Mouse (Mus musculus) heart, postnatal 0 days (tissue): ENCODE results near the gene Syngr1.

Source experiments
- CTCF ChIP-seq: IDR thresholded peaks from 2 replicates; pipeline ENCODE4 v1.5.1; 2016; ENCODE audit warnings: antibody characterized with exemption, control low read depth, low read depth
- EP300 ChIP-seq: IDR thresholded peaks from 2 replicates; pipeline ENCODE4 v1.6.1; 2016; ENCODE audit warnings: antibody characterized with exemption, low read depth

- TF ChIP-seq CTCF: no peak
- no peak for TF ChIP-seq EP300
These were observed 18.4 kb upstream of the Syngr1 start for GRCm38 (mm10) chr15:80072579-80073255.
